Mouse (Mus musculus): ENCODE measurements around the gene Sh3gl3.

Sh3gl3 gene

DNA sequence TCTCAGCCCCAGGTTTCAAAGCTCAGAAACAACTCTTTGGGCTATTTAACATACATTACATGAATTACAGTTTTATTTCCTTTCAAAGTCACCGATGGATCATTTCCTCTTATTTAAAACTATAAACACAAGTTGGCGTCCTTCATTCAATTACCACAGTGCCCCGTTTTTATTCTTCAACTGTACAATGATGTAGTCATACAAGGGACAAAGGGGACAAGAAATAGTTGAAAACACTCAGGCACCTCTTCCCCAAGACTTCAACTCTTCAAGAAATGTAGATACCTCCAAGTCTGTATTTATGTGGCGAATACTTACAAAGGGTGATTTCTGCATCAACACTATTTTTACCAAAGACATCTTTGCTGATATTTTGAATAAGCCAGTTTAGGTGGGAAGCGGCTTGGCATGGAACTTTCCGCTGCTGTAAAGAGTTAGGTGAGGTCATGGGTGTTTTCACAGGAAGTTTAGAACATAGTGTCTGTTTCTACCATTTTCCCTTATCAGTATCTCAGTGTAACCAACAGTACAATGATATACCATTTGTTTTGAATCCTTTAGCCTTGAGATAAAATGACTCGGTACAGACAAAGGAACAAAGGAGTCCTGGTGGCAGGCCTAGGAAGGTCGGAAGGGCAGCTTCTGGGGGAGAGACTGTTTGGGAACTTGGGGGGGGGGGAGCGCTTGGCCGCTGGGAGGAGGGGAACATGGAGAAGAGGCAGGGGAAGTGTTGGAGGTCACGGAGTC, 62.7 kb downstream of the Sh3gl3 start:
- DNase-seq, result no peak

GRCm38 (mm10) chr7:82236899-82237162, 63.2 kb downstream of the Sh3gl3 start:
- no peak for DNase-seq

DNA sequence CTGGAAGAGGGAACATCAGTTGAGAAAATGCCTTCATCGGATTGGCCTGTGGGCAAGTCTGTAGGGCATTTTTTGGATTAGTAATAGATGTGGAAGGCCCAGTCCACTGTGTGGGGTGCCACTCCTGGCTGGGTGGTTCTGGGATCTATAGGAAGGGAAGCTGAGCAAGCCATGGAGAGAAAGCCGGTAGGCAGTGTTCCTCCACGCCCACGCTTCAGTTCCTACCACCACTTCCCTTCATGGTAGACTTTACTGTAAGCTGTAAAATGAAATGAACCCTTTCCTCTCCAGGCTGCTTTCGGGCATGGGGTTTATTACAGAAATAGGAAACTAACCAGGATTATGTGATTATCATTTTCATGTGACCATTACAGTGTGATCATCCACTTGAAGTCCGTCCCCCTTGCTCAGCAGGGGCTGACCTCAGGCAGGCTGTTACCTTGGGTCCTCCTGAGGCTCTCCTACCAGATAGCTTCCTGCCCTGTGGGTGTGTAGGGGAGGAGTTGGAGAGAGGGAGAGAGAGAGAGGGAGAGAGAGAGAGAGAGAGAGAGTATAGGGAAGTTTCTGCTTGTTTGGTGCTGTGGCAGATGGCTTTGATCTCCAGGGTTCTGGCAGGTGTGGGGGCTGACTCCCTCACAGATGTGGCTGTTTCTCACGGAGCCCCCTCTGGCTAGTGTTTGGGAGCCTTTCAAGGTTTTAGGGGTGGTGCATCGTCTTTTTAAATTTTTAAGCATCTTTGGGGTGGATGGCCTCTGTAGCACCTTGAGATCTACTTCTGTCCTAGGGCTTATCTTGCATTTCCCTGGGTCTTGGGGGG, 67.0 kb downstream of the Sh3gl3 start:
- no peak for DNase-seq

DNA sequence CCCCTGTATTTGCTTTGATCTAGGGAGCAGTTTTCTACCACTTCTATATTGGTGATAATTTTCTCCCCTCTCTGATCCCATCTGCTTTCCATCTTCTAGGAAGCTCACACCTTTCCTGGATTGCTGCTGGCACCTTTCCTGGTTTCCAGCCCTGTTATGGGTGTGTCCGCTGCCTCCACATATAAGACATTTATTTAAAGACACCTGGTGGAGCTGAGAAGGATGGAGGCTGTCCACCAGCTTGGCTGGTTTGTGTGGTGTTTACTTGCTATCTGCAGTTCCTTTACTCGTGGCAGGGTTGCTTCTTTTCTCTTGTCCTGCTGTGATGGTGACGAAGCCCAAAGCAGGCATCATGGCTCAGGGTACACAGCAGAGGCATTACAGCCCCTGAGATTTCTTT, 71.1 kb downstream of the Sh3gl3 start:
- no peak for DNase-seq

- DNase-seq, result no peak
These were observed 75.5 kb downstream of the Sh3gl3 start for GRCm38 (mm10) chr7:82248953-82249695.

GRCm38 (mm10) chr7:82253309-82253708, 79.7 kb downstream of the Sh3gl3 start:
- DNase-seq, result no peak

DNA sequence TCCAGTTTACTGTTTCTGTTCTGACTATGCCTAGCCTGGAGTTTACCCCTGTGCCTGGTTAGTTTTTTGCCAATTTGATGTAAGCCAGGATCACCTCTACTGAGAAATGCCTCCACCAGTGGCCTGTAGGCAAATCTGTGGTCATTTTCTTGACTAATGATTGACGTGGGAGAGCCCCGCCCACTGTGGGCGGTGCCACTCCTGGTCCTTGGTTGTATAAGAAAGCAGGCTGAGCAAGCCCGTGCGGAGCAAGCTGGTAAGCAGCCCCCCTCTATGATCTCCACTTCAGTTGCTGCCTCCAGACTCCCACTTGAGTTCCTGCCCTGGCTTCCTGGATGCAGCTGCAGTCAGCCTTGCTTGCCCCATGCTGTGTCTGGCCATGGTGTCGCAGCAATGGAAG, 83.3 kb downstream of the Sh3gl3 start:
- DNase-seq, result no peak

DNA sequence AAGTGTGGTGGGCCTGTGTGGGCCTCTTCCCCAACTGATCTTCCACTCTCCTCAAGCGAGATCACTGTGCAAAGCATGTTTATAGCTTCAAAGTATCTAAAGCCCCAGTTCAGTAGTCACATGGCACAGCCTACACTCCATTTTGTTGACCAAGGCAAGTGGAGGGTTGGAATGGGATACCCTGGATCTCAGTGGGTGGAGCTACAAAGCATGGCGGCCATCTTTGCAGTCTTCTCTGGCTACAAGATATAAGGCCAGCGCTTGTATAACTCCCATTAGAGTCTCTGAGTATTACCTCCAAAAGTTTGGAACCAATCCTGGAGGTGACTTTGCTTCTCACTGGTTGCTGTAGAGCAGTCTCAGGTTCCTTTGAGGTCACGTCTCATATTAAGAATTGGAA, 83.9 kb downstream of the Sh3gl3 start:
- DNase-seq, result no peak

GRCm38 (mm10) chr7:82260210-82260609, 86.6 kb downstream of the Sh3gl3 start:
- peak; percentile 26 for DNase-seq

GRCm38 (mm10) chr7:82263141-82263540, 89.5 kb downstream of the Sh3gl3 start:
- DNase-seq, result peak; percentile 58

DNA sequence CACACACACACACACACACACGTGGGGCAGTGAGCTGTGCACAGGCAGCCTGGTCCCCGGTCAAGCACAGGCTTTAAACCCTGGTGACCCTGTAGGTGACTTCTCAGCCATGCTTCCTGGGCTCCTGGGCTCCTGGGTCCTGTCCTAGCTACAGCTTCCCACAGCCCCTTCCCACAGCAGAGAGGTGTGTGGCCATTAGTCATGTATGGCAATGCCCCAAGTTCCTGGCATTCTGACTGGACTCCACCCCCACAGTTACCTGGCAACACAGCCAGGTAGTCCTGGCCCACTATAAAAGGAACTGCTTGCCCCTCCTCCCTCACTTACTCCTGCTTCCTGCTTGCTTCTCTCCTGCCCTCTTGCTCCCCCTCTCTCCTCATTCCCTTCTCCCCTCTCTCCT, 90.5 kb downstream of the Sh3gl3 start:
- DNase-seq, result peak; percentile 53

DNA sequence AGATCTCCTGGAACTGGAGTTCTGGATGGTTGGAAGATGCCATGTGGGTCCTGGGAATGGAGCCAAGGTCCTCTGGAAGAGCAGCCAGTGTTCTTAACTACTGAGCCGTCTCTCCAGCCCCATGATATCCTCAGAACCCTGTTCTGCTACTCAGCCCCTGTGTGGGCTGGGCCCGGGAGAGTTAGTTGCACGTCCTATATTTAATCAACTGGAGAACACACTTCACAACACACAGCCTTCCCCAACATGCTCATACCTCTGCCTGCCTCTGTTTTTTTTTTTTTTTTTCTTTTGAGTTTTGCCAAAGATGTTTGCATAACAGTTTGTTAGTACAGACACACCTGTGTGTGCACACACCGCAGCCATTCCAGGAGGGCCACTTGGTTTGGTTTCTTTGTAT, 91.7 kb downstream of the Sh3gl3 start:
- DNase-seq, result no peak

DNA sequence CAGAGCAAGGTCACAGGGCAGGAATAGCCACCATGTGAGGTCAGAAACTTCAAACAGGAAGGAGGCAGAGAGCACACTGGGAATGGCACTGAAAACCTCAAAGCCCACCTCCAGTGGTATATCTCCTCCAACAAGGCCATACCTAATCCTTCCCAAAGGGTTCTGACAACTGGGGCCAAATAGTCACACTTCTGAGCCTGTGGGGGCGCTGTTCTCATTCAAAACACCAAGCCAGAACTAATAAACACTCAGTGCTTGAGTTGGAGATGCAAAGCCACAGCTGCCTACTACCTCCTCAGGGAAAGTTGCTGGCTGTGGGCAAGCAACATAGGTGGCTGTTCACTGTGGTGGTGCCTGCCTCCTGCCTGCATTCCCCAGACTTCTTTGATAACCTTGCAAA, 96.3 kb downstream of the Sh3gl3 start:
- DNase-seq, result no peak

DNA sequence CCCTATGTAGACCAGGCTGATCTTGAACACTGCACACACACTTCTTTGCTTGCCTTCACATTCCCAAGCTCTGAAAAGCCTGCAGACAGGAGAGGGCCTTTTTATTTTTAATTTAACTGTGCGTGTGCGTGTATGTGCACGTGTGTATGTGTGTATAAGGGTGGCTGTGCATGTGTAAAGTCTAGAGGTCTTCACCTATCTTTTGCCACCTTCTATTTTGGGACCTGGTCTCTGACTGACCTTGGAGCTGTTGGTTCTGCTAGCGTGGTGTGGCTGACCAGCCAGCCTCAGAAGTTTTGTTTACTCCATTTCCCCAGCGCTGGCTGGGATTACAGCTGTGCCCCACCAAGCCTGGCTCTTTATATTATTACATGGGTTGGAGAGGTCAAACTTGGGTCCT, 98.1 kb downstream of the Sh3gl3 start:
- no peak for DNase-seq

DNA sequence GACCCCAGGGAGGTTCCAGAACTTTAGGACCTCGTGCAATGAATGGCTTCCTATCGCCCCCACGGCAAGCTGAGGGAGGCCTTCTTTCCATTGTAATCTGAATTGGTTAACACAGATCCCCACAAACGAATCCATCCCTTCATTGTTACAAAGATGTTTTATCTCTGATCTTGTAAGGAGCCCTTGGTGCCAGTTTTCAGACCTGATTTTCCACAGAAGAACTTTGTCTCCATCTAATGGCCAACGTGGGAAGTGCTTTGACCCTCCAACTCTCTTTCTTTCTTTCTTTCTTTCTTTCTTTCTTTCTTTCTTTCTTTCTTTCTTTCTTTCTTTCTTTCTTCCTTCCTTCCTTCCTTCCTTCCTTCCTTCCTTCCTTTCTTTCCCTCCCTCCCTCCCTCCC, 99.2 kb downstream of the Sh3gl3 start:
- peak; percentile 8 for DNase-seq

DNA sequence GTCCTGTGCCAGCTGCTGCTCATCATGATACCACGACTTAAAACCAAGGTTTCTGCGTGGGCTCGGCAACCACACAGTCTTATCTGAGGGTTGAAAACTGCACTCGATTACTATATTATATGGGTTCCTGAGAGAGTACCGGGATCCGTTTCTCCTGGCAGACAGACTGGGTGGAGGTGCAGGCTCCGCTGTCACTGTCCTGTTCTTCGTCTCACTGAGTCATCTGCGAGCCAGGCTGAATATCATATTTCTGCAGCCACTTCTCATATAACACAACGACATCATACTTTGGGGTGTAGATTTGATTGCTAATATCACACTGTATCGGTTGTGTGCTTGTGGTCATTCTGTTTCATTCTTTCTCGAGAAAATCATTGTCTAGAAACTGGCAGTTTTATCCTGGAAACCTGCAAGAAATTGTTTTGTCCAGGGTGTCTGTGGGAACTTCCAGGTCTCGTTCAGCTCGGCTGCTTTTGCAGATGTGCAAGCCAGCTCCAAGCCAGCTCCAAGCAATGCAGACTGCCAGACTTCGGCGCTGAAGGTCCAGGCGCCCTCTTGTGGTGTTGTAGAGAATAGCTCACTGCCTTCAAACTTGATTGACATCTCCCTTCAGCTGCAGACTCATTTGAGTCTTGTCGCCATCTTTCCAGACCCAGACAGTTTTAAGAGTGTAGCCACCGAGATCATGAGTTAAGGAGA, 100.5 kb downstream of the Sh3gl3 start:
- DNase-seq, result peak; percentile 55

- no peak for DNase-seq
These were observed 101.3 kb downstream of the Sh3gl3 start for GRCm38 (mm10) chr7:82274975-82275374.

GRCm38 (mm10) chr7:82275529-82276204, 102.0 kb downstream of the Sh3gl3 start:
- DNase-seq, result no peak

- DNase-seq, result no peak
These were observed 108.4 kb downstream of the Sh3gl3 start for GRCm38 (mm10) chr7:82282011-82282410.

- DNase-seq, result no peak
These were observed 108.8 kb downstream of the Sh3gl3 start for GRCm38 (mm10) chr7:82282464-82282863.

GRCm38 (mm10) chr7:82287242-82287641, 113.6 kb downstream of the Sh3gl3 start:
- DNase-seq, result no peak

DNA sequence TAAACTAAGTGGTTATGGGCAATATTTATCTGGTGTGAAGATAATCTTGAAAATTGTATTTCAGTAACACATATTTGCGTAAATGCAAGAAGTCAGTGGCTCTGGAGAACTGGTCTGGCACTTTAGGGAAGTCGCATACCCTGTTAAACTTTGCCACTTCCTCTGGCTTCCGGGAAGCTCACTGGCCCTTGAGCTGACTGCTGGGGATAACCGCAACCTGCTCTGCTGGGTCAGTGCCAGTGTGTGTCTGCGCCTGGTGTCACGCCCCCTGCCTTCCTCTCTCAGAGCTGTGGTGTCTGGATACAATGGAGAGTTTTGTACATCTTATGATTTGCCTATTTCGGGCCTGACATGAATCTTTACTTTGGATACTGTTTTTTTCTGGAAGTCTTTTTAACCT, 119.8 kb downstream of the Sh3gl3 start:
- DNase-seq, result no peak

DNA sequence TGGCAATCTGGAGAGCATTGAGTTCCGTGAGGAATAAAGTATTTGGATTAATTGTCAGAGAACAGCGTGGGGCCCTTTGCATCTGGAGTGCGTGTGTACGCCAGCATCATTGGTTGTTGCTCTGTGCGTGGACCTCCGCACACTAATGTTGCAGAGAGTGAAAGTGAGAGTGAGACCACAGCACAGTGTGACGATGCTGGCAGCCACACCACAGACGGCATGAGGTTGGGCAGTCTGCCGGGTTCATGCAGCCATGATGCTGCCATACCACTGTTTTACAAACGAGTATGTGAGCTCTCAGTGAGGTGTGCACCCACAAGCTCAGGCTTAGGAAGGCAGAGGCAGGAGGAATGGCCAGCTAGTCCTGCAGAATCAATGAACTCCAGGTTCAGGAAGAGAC, 120.4 kb downstream of the Sh3gl3 start:
- no peak for DNase-seq
